Mouse (Mus musculus) kidney, postnatal 10 days (tissue): ENCODE data around the gene Emsy.

Source experiments
- DNase-seq: peaks from one replicate; pipeline ENCODE4 v3.0.0; 2021; ENCODE audit warnings: mixed read lengths

Emsy gene

GRCm38 (mm10) chr7:98541564-98541963 lies 115.0 kb downstream of the Emsy start:
- no peak for DNase-seq

DNA sequence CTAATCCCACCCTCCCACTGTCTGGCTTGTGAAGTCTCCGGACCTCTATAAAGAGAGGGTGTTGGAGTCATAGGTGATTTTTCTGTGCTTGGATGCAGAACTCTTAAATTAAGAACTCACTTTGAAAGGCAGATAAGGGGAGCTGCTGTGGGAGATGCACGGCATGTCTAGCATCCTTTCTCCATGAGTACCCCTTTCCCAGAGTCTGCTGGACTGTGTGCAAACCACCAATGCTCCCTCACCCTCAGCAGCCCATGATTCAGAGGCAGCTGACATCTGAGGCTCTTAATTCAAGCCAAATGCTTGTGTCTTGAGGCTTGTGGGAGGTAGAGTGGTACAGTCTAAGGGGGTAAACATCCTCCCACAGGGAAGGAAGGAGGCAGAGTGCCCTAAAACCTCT lies 115.7 kb downstream of the Emsy start:
- DNase-seq = no peak

- DNase-seq = peak; percentile 32
These were observed 118.5 kb downstream of the Emsy start for GRCm38 (mm10) chr7:98537967-98538573.

- peak; percentile 42 for DNase-seq
These were observed 119.2 kb downstream of the Emsy start for GRCm38 (mm10) chr7:98537210-98537966.
